Mouse (Mus musculus) 416B (cell line): Measurements from ENCODE around the gene Bglap3.
A peak's percentile ranks its signal among the peaks of the same experiment; 100 is the strongest.
"Not testable (repeated sequence)": the region's sequence is repeated elsewhere in the genome, so short reads cannot be mapped to it uniquely, and the experiment has no call there.

Experiments
- DNase-seq: peaks from one replicate; pipeline ENCODE4 v3.0.0; 2011; ENCODE audit warnings: low read depth

Bglap3 gene

GRCm38 (mm10) chr3:88372643-88373042, at the start of gene Bglap3:
Gene Bglap3, minus strand, starts transcription at chr3:88372743.
- DNase-seq = not testable (repeated sequence)

DNA sequence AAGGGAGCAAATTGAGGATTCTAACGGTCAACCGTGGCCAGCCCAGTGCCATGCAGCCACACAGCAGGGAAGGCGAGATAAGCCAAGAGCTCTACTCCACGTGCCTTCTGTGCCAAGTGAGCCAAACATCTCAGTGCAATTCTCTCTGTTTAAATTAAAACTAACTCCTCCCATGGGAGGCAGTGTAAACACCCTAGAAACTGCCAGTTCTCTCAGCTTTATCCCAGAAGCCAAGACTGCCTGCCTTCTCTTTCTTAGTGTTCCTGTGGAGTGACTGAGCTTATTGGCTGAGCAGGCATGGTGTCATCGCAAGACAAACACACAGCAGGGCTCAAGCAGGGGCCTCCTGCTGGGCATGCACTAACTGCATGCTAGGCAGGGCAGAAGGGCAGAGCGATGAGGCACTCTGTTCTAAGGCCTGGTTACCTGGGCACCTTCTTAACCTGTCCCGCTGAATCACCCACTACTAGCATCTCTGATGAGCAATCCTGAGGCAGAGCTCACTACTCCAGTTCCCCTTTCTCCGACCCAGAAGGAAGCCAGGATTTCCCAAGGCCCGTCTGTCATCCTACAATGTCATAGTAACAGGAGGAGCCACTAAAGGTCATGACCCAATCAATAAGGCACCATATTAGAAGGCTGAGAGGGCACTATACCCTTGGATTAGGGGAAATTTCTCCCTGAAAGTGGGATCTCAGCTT, 49.6 kb upstream of the Bglap3 start:
- peak; percentile 52 for DNase-seq

- no peak for DNase-seq
Measured at GRCm38 (mm10) chr3:88420771-88421170, 48.2 kb upstream of the Bglap3 start.

- no peak for DNase-seq
Measured at GRCm38 (mm10) chr3:88418016-88418415, 45.5 kb upstream of the Bglap3 start.

GRCm38 (mm10) chr3:88415668-88416067, 43.1 kb upstream of the Bglap3 start:
- DNase-seq = no peak

DNA sequence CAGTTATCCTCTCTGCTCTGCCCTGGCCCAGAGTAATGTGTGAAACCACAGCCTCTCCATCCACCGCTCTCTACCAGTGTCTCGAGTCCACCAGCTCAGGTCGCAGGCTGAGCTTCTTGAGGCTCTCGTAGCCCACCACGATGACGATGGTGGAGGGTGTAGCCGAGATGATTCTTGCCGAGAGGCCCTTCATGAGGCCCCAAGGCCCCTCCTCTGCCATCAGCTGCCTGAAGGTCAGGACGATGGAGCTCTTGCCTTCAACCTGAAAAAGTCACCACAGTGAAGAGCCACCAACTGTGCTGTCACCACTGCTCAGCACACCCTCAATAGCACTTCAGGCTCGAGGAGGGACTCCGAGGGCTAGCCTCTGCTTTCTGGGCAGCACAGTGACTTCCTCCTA, 40.1 kb upstream of the Bglap3 start:
- no peak for DNase-seq

DNA sequence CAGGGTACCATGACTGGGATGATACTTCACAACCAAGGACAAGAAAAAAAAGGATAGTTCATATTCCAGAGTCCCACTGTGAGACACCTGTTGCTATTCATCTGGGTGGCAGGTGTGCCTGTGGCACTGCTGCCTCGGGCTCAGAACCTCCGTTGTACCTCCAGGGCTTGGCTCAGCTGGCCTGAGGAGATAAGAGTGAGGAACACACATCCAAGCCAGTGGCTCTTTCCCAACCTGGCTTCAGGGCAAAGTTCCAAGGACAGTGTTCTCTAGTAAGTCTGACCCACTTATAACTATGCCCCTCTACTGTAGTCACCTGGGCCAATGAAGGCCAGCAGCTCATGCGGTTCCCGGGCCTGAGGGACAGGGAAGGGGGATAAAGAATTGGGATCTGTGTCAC, 39.1 kb upstream of the Bglap3 start:
- DNase-seq = no peak

GRCm38 (mm10) chr3:88410645-88411031, 38.1 kb upstream of the Bglap3 start:
- DNase-seq = no peak

DNA sequence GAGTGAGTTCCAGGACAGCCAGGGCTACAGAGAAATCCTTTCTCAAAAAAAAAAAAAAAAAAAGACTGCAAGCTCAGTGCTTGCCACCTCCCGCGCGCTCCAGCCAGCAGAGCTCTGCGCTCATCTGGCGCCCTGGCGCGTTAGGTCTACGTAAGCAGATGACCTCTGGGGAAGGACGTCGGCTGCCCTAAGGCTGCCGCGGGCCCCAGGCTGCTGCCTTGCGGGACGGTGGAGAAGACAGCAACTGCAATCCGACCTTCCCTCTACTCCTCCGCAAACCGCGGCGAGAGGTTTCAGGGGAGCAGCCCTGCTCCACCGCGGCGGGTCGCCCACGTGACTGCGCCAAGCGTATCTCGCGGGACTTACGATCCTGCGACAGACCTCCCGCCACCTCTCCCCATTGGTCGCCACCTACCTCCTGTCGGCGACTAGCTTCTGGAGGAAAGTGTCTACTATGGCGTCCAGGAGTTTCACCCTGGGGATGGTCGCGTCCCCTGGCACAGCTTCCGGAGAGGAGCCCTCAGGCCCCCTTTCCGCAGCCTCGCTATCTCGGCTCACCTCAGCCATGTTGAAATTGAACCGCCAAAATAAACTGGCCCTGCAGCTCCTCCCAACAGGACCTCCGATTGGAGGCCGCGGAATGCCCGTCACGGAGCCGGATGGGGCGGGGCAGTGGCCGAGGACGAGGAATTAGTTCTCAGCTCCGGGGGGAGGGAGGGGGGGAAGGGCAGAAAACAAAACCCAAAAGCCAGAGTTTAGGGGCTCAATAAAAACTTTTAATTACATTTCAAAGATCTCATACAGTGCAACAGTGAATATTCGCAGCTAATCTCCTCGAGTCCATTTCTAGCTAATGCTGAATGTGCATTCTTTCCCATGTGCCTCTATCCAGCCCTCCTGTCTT, 37.5 kb upstream of the Bglap3 start, which contains the start of gene Pmf1:
TSS of gene Pmf1 (minus strand) at position 591 of the 904 bp plus-strand sequence.
- peak; percentile 97 for DNase-seq

GRCm38 (mm10) chr3:88408953-88409352, 36.4 kb upstream of the Bglap3 start:
- peak; percentile 19 for DNase-seq

DNA sequence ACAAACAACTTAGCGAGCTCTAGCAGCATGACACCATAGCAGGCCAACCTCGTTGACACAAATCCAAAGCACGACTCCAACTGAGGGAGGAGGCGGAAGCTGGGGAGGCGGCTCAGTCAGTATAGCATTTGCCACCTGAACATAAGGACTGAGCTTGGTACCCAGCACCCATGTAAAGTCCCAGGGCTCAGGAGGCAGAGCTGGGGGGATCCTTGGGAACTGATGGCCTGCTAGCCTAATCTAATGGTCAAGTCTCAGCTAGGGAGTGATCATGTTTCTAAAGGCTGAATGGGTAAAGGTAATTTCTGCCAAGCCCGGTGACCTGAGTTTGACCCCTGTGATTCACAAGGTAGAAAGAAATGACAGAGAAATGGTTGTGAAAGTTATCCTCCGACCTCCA, 35.0 kb upstream of the Bglap3 start:
- no peak for DNase-seq

- DNase-seq = peak; percentile 93
Measured at GRCm38 (mm10) chr3:88407090-88407489, 34.5 kb upstream of the Bglap3 start.

DNA sequence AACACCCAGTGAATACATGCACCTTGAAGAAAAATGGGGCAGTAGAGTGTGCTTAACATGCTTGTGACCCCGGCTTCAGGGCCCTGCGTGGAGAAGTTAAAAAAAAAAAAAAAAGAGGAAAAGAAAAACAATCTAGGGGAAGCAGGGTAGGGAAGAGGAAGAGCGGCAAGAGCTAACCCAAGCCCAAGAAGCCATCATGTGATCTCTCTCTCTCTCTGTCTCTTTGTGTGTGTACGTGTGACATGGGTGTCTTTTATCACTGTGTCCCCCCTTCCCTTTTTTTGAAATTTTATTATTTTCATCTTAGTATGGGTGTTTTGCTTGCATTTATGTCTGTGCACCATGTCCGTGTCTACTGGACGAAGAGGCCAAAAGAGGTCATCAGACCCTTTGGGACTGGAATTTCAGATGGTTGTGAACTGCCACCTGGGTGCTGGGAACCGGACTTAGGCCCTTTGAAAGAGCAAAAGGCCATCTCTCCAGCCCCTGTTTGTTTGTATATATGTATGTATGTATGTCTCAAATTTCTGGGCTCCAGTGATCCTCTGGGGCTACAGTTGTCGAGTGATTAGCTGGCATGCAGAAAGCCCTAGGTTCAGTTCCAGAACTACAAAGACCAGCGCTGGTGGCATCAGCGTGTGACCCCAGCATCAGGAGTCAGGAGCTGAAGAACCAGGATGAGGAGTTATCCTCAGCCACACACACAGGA, 31.1 kb upstream of the Bglap3 start:
- DNase-seq = no peak

DNA sequence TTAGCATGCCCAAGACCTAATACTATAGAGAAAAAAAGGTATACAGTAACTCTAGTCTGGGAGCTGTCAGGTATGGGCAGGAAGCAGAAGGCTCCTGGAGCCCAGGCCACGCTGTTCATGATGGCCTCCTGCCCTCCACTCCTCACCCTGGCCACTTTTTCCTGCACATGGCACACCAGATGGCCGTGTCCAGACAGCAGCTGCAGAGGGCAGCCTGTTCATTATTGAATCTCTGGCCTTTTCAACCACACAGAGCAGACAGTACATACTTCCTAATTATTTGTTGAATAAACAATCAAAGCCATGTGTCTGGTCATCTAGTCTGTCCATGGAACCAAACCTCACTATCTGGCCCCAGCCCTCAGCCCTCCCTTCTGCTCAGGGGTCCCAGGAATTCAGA, 26.1 kb upstream of the Bglap3 start:
- no peak for DNase-seq

- no peak for DNase-seq
Measured at GRCm38 (mm10) chr3:88395742-88396141, 23.2 kb upstream of the Bglap3 start.

DNA sequence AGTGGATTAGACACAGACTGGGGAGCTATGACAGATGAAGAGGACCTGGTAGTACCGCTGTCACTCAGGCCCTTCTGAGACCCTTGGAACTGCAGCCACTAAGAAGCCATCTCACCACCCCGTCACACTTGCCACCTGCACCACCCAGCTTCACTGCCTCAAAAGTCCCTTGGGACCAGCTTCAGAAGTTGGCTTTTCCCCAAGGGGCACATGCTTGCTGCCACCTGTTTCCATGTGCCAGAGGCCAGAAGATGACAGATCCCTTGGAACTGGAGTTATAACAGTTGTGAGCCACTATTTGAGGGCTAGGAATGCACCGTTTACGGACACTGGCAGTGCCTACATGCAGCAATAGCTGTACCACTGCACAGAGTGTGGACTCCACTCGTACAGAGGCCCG, 22.7 kb upstream of the Bglap3 start:
- DNase-seq = no peak

DNA sequence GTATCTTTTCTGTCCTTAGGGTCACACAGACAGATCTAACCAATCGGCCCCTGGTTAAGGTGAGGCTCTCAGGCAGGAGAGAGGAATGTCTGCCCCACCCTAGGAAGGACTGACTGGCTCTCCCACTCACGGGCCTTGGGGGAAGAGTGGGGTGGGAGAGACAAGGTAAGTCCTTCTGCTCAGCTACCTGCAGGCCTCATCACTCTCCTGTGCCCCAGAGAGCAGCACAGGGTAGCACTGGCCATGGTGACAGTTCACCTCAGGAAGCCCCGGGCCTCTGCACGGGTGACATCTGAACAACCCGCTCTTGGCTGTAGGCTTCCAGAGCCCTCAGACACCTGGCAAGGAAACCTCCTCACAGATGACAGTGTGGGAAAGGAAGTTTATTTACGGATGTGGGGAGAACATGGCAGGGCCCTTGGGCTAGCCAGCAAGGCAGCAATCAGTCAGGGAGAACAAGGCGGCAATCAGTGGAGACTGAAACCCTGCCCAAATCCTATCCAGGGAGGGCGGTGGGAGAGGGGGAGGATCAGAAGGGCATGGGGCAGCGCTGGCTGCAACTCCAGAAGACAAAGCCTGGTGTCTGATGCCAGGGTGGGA, 21.3 kb upstream of the Bglap3 start:
- DNase-seq = no peak

DNA sequence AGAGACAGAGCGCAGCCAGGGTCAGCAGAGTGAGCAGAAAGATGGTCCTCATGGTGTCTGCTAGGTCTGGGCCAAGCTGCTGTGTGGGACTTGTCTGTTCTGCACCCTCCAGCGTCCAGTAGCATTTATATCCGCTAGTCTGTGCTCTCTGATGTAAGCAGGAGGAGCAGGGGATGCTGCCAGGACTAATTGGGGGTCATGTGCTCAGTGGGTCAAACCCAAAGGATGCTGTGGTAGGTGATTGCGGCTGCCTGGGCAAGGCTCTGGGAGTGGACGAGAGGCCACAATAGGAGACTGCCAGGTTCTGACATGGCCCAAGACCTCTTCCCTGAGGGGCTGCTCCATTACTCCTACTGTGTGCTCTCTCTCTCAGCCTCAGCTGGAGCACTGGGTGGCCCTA, 11.8 kb upstream of the Bglap3 start, which contains the start of gene Bglap:
TSS of gene Bglap (minus strand) at position 101 of the 400 bp plus-strand sequence.
- no peak for DNase-seq

DNA sequence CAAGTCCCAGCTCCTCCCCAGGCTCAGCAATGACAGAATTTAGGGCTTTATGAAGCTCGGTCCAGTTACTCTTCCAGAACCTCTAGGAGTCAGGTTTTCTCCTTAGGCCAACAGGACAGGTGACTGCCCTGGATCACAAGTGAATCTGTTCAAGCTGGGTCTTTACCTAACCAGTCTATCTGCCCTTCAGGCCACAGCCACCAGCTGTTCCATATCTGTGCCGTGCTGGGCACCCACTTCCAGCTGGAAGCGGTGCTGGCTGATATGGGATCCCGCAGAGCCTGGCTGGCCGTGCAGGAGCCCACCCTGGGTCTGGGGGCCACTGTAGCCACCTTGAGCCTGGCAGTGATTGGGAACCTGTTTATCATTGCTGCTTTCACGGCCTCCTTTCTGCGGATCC, 9.8 kb upstream of the Bglap3 start:
- DNase-seq = not testable (repeated sequence)

- DNase-seq = not testable (repeated sequence)
Measured at GRCm38 (mm10) chr3:88381389-88382315, 9.1 kb upstream of the Bglap3 start.

DNA sequence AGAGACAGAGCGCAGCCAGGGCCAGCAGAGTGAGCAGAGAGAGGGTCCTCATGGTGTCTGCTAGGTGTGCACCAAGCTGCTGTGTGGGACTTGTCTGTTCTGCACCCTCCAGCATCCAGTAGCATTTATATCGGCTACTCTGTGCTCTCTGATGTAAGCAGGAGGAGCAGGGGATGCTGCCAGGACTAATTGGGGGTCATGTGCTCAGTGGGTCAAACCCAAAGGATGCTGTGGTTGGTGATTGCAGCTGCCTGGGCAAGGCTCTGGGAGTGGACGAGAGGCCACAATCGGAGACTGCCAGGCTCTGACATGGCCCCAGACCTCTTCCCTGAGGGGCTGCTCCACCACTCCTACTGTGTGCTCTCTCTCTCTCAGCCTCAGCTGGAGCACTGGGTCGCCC, 6.1 kb upstream of the Bglap3 start, which contains the start of gene Bglap2:
TSS of gene Bglap2 (minus strand) at position 101 of the 400 bp plus-strand sequence.
- peak; percentile 14 for DNase-seq
